Mouse (Mus musculus): ENCODE measurements around the gene Nop16.

The Nop16 gene

GRCm38 (mm10) chr13:54596107-54596690 lies 6.3 kb upstream of the Nop16 start:
- DNase-seq: no peak

GRCm38 (mm10) chr13:54593617-54594016 lies 3.7 kb upstream of the Nop16 start:
- no peak for DNase-seq

- no peak for DNase-seq
Observed at GRCm38 (mm10) chr13:54591776-54592356, 2.0 kb upstream of the Nop16 start.

GRCm38 (mm10) chr13:54589414-54589995 lies 385 bp downstream of the Nop16 start:
- no peak for DNase-seq

GRCm38 (mm10) chr13:54585831-54586230 lies 4.1 kb downstream of the Nop16 start:
- no peak for DNase-seq

- peak; percentile 24 for DNase-seq
Observed at GRCm38 (mm10) chr13:54582860-54583259, 7.0 kb downstream of the Nop16 start.

- no peak for DNase-seq
Observed at GRCm38 (mm10) chr13:54582126-54582525, 7.8 kb downstream of the Nop16 start.

GRCm38 (mm10) chr13:54581385-54581784 lies 8.5 kb downstream of the Nop16 start:
- no peak for DNase-seq

GRCm38 (mm10) chr13:54577652-54578507 lies 12.0 kb downstream of the Nop16 start:
- DNase-seq: no peak

- DNase-seq: no peak
Observed at GRCm38 (mm10) chr13:54575489-54575888, 14.4 kb downstream of the Nop16 start.

- DNase-seq: peak; percentile 87
Observed at GRCm38 (mm10) chr13:54574854-54575481, 14.9 kb downstream of the Nop16 start, which contains the start of gene Arl10. Gene Arl10 (plus strand): TSS chr13:54575015.

- no peak for DNase-seq
Observed at GRCm38 (mm10) chr13:54572621-54573020, 17.3 kb downstream of the Nop16 start.

- no peak for DNase-seq
Observed at GRCm38 (mm10) chr13:54571637-54572036, 18.3 kb downstream of the Nop16 start.

GRCm38 (mm10) chr13:54570736-54571135 lies 19.2 kb downstream of the Nop16 start:
- DNase-seq: no peak

GRCm38 (mm10) chr13:54569282-54569681 lies 20.6 kb downstream of the Nop16 start:
- DNase-seq: no peak

- peak; percentile 31 for DNase-seq
Observed at GRCm38 (mm10) chr13:54568380-54568779, 21.5 kb downstream of the Nop16 start.

- DNase-seq: peak; percentile 68
Observed at GRCm38 (mm10) chr13:54565594-54566345, 24.1 kb downstream of the Nop16 start.

- peak; percentile 96 for DNase-seq
Observed at GRCm38 (mm10) chr13:54565201-54565581, 24.7 kb downstream of the Nop16 start, which contains the start of gene 4833439L19Rik. Gene 4833439L19Rik (minus strand): TSS chr13:54565435.

GRCm38 (mm10) chr13:54564232-54565200 lies 25.4 kb downstream of the Nop16 start:
- peak; percentile 49 for DNase-seq

- peak; percentile 83 for DNase-seq
Observed at GRCm38 (mm10) chr13:54562562-54562961, 27.3 kb downstream of the Nop16 start.

- DNase-seq: no peak
Observed at GRCm38 (mm10) chr13:54560608-54561007, 29.3 kb downstream of the Nop16 start.

All from kidney, adult 18-20 months (tissue).